Mouse (Mus musculus) bone marrow, adult 2 months (tissue): ENCODE measurements around the gene Stk31.
"Not testable (repeated sequence)": the region's sequence is repeated elsewhere in the genome, so short reads cannot be mapped to it uniquely, and the experiment has no call there.

Source experiments
- CTCF ChIP-seq: fragments of 200-500 bp; IDR thresholded peaks from 2 replicates; pipeline ENCODE4 v1.5.1; 2011; ENCODE audit warnings: low read length, control low read depth; ENCODE audit not compliant: control insufficient read depth, insufficient read depth
- POLR2A ChIP-seq: fragments of 200-500 bp; IDR thresholded peaks from 2 replicates; pipeline ENCODE4 v1.6.1; 2011; ENCODE audit warnings: low read depth, mild to moderate bottlenecking, control low read depth, low read length, borderline replicate concordance; ENCODE audit not compliant: control insufficient read depth

DNA sequence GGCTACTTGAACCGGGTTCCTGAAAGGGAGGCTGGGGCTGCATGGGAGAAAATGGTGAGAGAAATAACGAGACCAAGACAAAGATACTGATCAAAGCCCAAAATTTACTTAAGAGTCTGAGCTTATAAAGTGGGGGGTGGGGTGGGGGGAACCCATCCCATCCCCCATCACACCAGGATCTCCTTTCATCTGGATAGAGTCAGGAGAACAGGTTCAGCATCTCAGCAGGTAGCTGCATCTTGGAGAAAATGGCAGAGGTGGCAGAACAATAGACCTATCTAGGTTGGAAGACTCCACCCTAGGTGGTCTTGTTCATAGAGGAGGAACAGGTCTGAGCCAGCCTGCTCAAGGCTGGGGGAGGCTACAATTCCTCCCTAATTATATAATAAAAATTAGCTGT lies 17.6 kb downstream of the Stk31 start:
- TF ChIP-seq CTCF, POLR2A: not testable (repeated sequence)
